Mouse (Mus musculus) lung, embryonic 14.5 days (tissue): Measurements from ENCODE around the gene Mlh1. TPM values are rescaled to one million over a fixed set of nuclear protein-coding genes. Genes with fewer than 3 reads are reported as not detected.

ENCODE experiments used
- ATAC-seq: fragments of 200-750 bp; cut with Nextera tagmentation; 2 replicates; pipeline ENCODE4 v1.8.0; 2017; ENCODE audit warnings: mild to moderate bottlenecking, moderate TSS enrichment, moderate library complexity; ENCODE audit not compliant: insufficient read depth
- DNase-seq: peaks from one replicate; pipeline ENCODE4 v3.0.0-alpha.2; 2015
- H3K27ac ChIP-seq: fragments of 300-500 bp; sonication (generic); 2 replicates; pipeline ENCODE4 v1.5.1; 2014; ENCODE audit warnings: low read depth, mild to moderate bottlenecking, moderate library complexity
- H3K27me3 ChIP-seq: fragments of 300-500 bp; sonication (generic); 2 replicates; pipeline ENCODE4 v1.6.1; 2014; ENCODE audit warnings: low read length, control low read depth; ENCODE audit not compliant: insufficient read depth
- H3K36me3 ChIP-seq: fragments of 300-500 bp; sonication (generic); 2 replicates; pipeline ENCODE4 v1.6.1; 2014; ENCODE audit warnings: control low read depth; ENCODE audit not compliant: insufficient read depth
- H3K4me1 ChIP-seq: fragments of 300-500 bp; sonication (generic); 2 replicates; pipeline ENCODE4 v1.6.1; 2014; ENCODE audit warnings: antibody characterized with exemption, control low read depth; ENCODE audit not compliant: insufficient read depth
- H3K4me2 ChIP-seq: fragments of 300-500 bp; sonication (generic); 2 replicates; pipeline ENCODE4 v1.6.1; 2014; ENCODE audit warnings: mild to moderate bottlenecking
- H3K4me3 ChIP-seq: fragments of 300-500 bp; sonication (generic); 2 replicates; pipeline ENCODE4 v1.5.1; 2014; ENCODE audit warnings: low read depth, low read length
- H3K9ac ChIP-seq: fragments of 300-500 bp; sonication (generic); 2 replicates; pipeline ENCODE4 v1.6.1; 2014
- H3K9me3 ChIP-seq: fragments of 300-500 bp; sonication (generic); 2 replicates; pipeline ENCODE4 v1.6.1; 2016; ENCODE audit warnings: low read depth, low read length, control low read depth
- CTCF ChIP-seq: IDR thresholded peaks from 2 replicates; pipeline ENCODE4 v1.5.1; 2016; ENCODE audit warnings: antibody characterized with exemption, low read depth
- WGBS: fragments of 180-500 bp; shearing (Covaris S2); extraction: QIAGEN DNeasy Blood & Tissue Kit; methylation state at CpG from one replicate; pipeline ENCODE4 v1.1.7; 2014; 5-methylcytosine and 5-hydroxymethylcytosine counted together
- polyA plus RNA-seq: library from polyadenylated mRNA; unstranded; fragments of >200 nt; fragmentation: Nextera tagmentation; extraction: Ambion mirVana; gene quantifications from 2 replicates; pipeline ENCODE4 v1.2.1, GENCODE M21; 2014

The Mlh1 gene
- polyA plus RNA-seq, 1 experiment from 2014 or later, result 36.1 TPM

DNA sequence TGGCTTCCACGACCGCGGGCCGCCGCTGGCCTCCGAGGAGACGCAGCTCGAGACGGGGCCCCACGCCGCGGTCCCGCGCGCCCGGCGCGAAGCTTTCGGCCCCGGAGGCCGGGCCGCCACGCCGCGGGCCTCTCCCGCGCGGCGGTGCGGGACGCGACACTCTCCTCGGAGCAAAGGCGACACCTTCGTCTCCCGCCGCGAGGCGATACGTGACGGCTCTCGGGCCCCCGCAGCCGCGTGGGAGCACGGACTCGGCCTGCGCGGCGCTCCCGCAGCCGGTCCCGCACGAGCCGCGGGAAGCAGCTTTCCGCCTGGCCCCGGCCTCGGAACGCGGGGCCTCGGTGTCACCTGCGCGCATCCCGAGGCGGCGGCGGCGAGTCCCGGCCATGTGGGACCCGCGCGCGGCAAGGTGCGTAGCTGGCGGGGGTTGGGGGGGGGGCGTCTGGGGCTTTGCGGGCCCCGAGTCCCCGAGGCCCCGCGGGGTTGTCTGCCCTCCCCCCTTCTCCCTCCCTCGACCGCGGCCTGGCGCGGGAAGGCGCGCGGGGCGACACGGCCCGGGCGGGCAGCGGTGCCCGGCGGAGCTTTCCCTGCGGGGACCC lies 40.4 kb upstream of the Mlh1 start:
- H3K9ac ChIP-seq, result peak overlapping the region; percentile 29; the same call in 1 of the 2 replicates
- DNase-seq, result peak; percentile 4
- H3K4me2 ChIP-seq, result peak overlapping the region; percentile 81
- H3K36me3 ChIP-seq, result no peaks in the 10 kb centered on the region
- H3K4me1 ChIP-seq, result no peaks in the 10 kb centered on the region
- under 1% methylated on average over 69 of the region's 98 CpGs for WGBS
- no peak for TF ChIP-seq CTCF
- ATAC-seq, result peak; percentile 29; the same call in 1 of the 2 replicates
- peaks cover 11% of the 10 kb centered on the region; the same call in 1 of the 2 replicates for H3K9me3 ChIP-seq
- H3K4me3 ChIP-seq, result peak overlapping the region; percentile 45
- no peak overlapping the region for H3K27ac ChIP-seq
- H3K27me3 ChIP-seq, result peaks cover 52% of the 10 kb centered on the region

DNA sequence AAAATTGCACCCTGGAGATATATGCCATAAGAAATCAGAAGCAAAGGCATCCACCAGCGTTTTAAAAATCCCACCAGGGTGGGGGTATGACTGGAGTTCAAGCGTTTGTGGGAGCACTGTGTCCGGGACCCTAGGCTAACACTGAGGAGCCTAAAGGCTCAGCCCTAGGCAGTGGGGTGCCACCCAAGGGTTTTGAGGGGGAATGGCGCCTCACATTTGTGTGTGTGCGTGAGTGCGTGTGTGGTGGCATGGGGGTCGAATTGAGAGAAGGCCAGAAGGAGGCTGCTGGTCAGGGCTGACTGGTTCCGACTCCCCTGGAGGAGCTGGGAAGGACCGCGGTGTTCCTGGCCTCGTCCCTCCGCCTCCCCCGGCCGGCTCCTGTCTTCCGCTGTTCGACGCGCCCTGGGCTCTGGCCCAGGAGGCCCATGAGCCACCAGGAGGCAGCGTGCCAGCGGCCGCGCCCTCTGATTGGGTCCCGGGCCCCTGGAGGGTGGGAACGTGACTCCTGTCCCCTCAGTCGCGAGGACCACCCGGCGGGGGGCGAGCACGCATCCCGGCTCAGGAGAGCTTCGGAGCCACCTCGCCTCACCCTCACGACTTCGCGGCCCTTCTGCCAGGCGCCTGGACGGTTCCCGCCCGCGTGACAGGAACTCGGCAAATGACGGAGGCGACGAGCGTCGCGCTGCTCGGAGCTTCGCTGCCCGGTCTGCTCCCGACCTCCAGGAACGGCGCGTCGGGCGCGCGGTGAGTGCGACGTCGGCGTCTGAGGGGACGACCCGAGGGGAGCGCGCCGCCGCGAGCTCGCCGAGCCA lies 39.6 kb upstream of the Mlh1 start, which contains the start of gene Trank1:
Gene Trank1 (plus strand): TSS at position 709 of the 812 bp plus-strand sequence.
- Histone ChIP-seq H3K27ac (no peak within 1 kb of the TSS), H3K4me2 (peak within 1 kb of the TSS; percentile 81), H3K9ac (peak within 1 kb of the TSS; percentile 29; the same call in 1 of the 2 replicates), H3K4me1 (no peaks in the 10 kb centered on the region), H3K4me3 (peak within 1 kb of the TSS; percentile 45), H3K9me3 (peaks cover 11% of the 10 kb centered on the region; the same call in 1 of the 2 replicates), H3K36me3 (no peaks in the 10 kb centered on the region), H3K27me3 (peaks cover 52% of the 10 kb centered on the region)
- WGBS, result 9% methylated on average over 68 of the region's 72 CpGs
- peak; percentile 77 for ATAC-seq
- no peak for TF ChIP-seq CTCF
- DNase-seq, result peak; percentile 57

- no peak overlapping the region for H3K4me3 ChIP-seq
- DNase-seq (no peak), ATAC-seq (no peak)
- H3K36me3 ChIP-seq, result no peaks in the 10 kb centered on the region
- 67% methylated on average over 7 of the region's 7 CpGs for WGBS
- no peak overlapping the region for H3K27ac ChIP-seq
- H3K4me1 ChIP-seq, result no peaks in the 10 kb centered on the region
- peaks cover 11% of the 10 kb centered on the region; the same call in 1 of the 2 replicates for H3K9me3 ChIP-seq
- peaks cover 15% of the 10 kb centered on the region for H3K27me3 ChIP-seq
- H3K9ac ChIP-seq, result no peak overlapping the region
- no peak for TF ChIP-seq CTCF
- H3K4me2 ChIP-seq, result no peak overlapping the region
These were observed 34.6 kb upstream of the Mlh1 start for GRCm38 (mm10) chr9:111306142-111306541.

DNA sequence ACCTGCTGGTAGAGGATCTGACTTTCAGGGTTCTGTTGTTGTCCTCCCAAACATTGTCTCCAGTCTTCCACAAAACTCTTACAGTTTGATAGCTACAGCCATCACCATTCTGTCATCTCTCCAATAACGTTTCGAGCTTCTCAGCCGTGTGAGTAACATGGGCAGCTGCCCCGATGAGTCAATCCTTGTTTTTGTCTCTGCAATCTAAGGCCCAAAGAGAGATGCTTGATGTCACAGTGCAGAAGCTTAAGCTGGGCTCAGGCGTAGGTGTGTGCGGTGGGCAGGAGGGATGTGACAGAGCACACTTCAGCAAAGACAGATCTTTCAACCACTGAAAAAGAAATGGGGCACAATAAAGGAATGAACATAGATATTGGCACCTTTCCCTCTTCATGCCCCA lies 32.4 kb upstream of the Mlh1 start:
- no peak overlapping the region for H3K4me3 ChIP-seq
- H3K4me1 ChIP-seq, result no peaks in the 10 kb centered on the region
- no peak overlapping the region for H3K4me2 ChIP-seq
- no peak for ATAC-seq
- no peak overlapping the region for H3K9ac ChIP-seq
- DNase-seq, result no peak
- H3K27me3 ChIP-seq, result no peaks in the 10 kb centered on the region; the same call in 1 of the 2 replicates
- H3K36me3 ChIP-seq, result no peaks in the 10 kb centered on the region
- no peak for TF ChIP-seq CTCF
- no peak overlapping the region for H3K27ac ChIP-seq
- no peaks in the 10 kb centered on the region for H3K9me3 ChIP-seq
- 87% methylated on average over 6 of the region's 6 CpGs for WGBS

DNA sequence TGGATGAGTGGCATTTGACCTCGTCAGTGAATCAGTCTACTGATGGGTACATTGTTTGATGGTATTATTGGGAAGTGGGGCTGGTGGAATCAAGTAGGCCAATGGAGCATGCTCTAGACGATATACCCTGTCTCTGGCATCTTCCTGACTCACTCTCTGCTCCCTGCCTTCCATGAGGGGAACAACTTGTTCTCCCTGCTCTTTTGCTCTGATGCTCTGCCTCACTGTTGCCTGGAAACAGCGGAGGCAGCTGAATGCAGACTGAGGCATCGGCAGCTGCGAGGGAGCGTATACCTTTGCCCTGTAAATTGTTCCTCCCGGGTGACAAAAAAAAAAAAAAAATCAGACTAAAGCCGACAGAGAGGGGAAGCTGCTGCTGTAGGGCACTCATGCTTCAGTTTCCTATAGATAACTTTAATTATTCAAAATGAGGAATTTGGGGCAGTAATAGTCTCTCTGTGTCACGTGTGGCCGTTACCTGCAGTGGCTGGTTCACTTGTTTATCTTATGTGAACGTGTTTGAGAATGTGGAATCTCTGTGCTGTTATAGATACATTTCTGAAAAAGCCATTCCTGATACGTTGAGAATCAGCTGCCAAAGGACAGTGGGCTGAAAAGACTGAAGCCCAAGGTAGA lies 30.7 kb upstream of the Mlh1 start:
- 57% methylated on average over 12 of the region's 12 CpGs for WGBS
- ATAC-seq (no peak), DNase-seq (no peak)
- no peak for TF ChIP-seq CTCF
- H3K9ac ChIP-seq, result no peak overlapping the region
- H3K4me2 ChIP-seq, result no peak overlapping the region
- H3K4me3 ChIP-seq, result no peak overlapping the region
- H3K9me3 ChIP-seq, result no peaks in the 10 kb centered on the region
- no peak overlapping the region for H3K27ac ChIP-seq
- H3K4me1 ChIP-seq, result no peaks in the 10 kb centered on the region
- no peaks in the 10 kb centered on the region for H3K27me3 ChIP-seq
- H3K36me3 ChIP-seq, result no peaks in the 10 kb centered on the region

DNA sequence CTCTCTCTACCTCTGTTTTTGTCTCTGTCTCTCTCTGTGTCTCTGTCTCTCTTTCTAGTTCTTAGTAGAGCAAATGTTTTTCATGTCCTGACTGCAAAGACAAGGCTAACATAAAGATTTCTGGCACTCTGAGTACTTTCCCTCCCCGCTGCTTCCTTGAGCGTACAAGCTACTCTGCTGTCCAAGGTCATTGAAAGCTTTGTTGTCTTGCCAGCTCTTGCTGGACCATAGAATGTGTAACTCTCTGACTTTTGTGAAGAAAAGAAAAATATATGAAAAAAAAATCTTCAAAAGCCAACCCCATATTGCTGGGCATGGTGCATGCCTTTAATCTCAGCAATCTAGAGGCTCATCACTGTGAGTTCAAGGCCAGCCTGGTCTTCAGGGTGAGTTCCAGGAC lies 27.0 kb upstream of the Mlh1 start:
- WGBS, result 30% methylated on average over 2 of the region's 2 CpGs
- Histone ChIP-seq H3K27ac (no peak overlapping the region), H3K4me2 (no peak overlapping the region), H3K36me3 (no peaks in the 10 kb centered on the region), H3K4me1 (no peaks in the 10 kb centered on the region), H3K9me3 (no peaks in the 10 kb centered on the region), H3K9ac (no peak overlapping the region), H3K27me3 (no peaks in the 10 kb centered on the region), H3K4me3 (no peak overlapping the region)
- DNase-seq (peak; percentile 82), ATAC-seq (peak; percentile 71; the same call in 1 of the 2 replicates)
- no peak for TF ChIP-seq CTCF

- DNase-seq (no peak), ATAC-seq (no peak)
- TF ChIP-seq CTCF, result no peak
- Histone ChIP-seq H3K4me3 (no peak overlapping the region), H3K27me3 (no peaks in the 10 kb centered on the region), H3K9ac (no peak overlapping the region), H3K36me3 (no peaks in the 10 kb centered on the region), H3K9me3 (no peaks in the 10 kb centered on the region), H3K4me2 (no peak overlapping the region), H3K27ac (no peak overlapping the region), H3K4me1 (no peaks in the 10 kb centered on the region)
- 51% methylated on average over 7 of the region's 7 CpGs for WGBS
These were observed 24.8 kb upstream of the Mlh1 start for GRCm38 (mm10) chr9:111296433-111296832.
